Mouse (Mus musculus) embryonic facial prominence, embryonic 12.5 days (tissue): ENCODE measurements around the gene Chp1. TPM values are rescaled to one million over a fixed set of nuclear protein-coding genes. Genes with fewer than 3 reads are reported as not detected.
"Not testable (repeated sequence)": the region's sequence is repeated elsewhere in the genome, so short reads cannot be mapped to it uniquely, and the experiment has no call there.

Source experiments
- ATAC-seq: fragments of 200-750 bp; cut with Nextera tagmentation; 2 replicates; pipeline ENCODE4 v1.8.0; 2017; ENCODE audit not compliant: insufficient number of reproducible peaks, insufficient read depth, low FRiP score, low TSS enrichment
- H3K27ac ChIP-seq: fragments of 300-500 bp; sonication (generic); 2 replicates; pipeline ENCODE4 v1.5.1; 2016; ENCODE audit warnings: mild to moderate bottlenecking
- H3K27me3 ChIP-seq: fragments of 300-500 bp; sonication (generic); 2 replicates; pipeline ENCODE4 v1.6.1; 2016; ENCODE audit warnings: mild to moderate bottlenecking, moderate library complexity
- H3K36me3 ChIP-seq: fragments of 300-500 bp; sonication (generic); 2 replicates; pipeline ENCODE4 v1.6.1; 2016; ENCODE audit warnings: mild to moderate bottlenecking
- H3K4me1 ChIP-seq: fragments of 300-500 bp; sonication (generic); 2 replicates; pipeline ENCODE4 v1.6.1; 2016
- H3K4me2 ChIP-seq: fragments of 300-500 bp; sonication (generic); replicated peaks from 2 replicates; pipeline ENCODE4 v1.6.1; 2016; ENCODE audit warnings: mild to moderate bottlenecking, moderate library complexity
- H3K4me3 ChIP-seq: fragments of 300-500 bp; sonication (generic); 2 replicates; pipeline ENCODE4 v1.5.1; 2016; ENCODE audit warnings: mild to moderate bottlenecking
- H3K9ac ChIP-seq: fragments of 300-500 bp; sonication (generic); 2 replicates; pipeline ENCODE4 v1.6.1; 2016; ENCODE audit warnings: mild to moderate bottlenecking, moderate library complexity
- H3K9me3 ChIP-seq: fragments of 300-500 bp; sonication (generic); 2 replicates; pipeline ENCODE4 v1.6.1; 2016; ENCODE audit warnings: mild to moderate bottlenecking, moderate library complexity
- WGBS: fragments of 180-500 bp; shearing (Covaris S2); methylation state at CpG from one replicate; pipeline ENCODE4 v1.1.7; 2016; 5-methylcytosine and 5-hydroxymethylcytosine counted together
- polyA plus RNA-seq: library from polyadenylated mRNA; unstranded; fragments of >200 nt; fragmentation: Nextera tagmentation; extraction: Ambion mirVana; gene quantifications from 2 replicates; pipeline ENCODE4 v1.2.1, GENCODE M21; 2016

Gene Chp1
- polyA plus RNA-seq, 1 experiment from 2014 or later, result 64.4 TPM

GRCm38 (mm10) chr2:119602488-119602887 lies 55.0 kb downstream of the Chp1 start:
- no peak overlapping the region for H3K9ac ChIP-seq
- no peak overlapping the region for H3K4me3 ChIP-seq
- H3K36me3 ChIP-seq, result peaks cover 49% of the 10 kb centered on the region
- no peak for ATAC-seq
- H3K27me3 ChIP-seq, result no peaks in the 10 kb centered on the region
- H3K9me3 ChIP-seq, result no peaks in the 10 kb centered on the region
- no peak overlapping the region for H3K27ac ChIP-seq
- H3K4me1 ChIP-seq, result no peaks in the 10 kb centered on the region
- no peak overlapping the region for H3K4me2 ChIP-seq
- WGBS, result 57% methylated on average over 1 of the region's 1 CpGs

DNA sequence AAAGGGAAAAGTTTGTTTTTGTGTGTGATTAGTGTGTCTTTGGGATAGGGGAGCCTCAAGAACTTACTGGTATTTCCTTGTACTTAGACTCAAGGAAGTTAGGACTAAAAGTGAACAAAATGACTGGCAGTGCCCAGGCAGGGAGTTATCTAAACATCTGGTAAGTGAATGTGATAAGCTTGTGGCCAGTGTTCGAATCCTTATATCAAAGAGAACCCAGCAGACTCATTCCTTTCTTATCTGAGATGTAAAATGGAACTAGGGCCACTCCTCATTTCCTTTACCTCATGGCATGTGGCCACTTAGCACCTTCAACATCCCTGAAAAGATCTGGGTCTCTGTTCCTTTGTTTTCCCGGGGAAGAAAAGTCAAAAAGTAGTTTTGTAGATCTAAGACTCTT lies 56.4 kb downstream of the Chp1 start:
- no peak overlapping the region for H3K4me2 ChIP-seq
- H3K4me3 ChIP-seq, result no peak overlapping the region
- WGBS, result 79% methylated on average over 2 of the region's 2 CpGs
- no peak for ATAC-seq
- peaks cover 46% of the 10 kb centered on the region for H3K36me3 ChIP-seq
- no peaks in the 10 kb centered on the region for H3K27me3 ChIP-seq
- no peaks in the 10 kb centered on the region for H3K4me1 ChIP-seq
- H3K9ac ChIP-seq, result no peak overlapping the region
- no peaks in the 10 kb centered on the region for H3K9me3 ChIP-seq
- H3K27ac ChIP-seq, result no peak overlapping the region

GRCm38 (mm10) chr2:119605361-119605973 lies 58.0 kb downstream of the Chp1 start:
- Histone ChIP-seq H3K4me1 (no peaks in the 10 kb centered on the region), H3K27me3 (no peaks in the 10 kb centered on the region), H3K9ac (no peak overlapping the region), H3K27ac (no peak overlapping the region), H3K4me2 (no peak overlapping the region), H3K4me3 (no peak overlapping the region), H3K9me3 (no peaks in the 10 kb centered on the region), H3K36me3 (peaks cover 40% of the 10 kb centered on the region)
- WGBS, result 91% methylated on average over 6 of the region's 6 CpGs
- no peak for ATAC-seq

GRCm38 (mm10) chr2:119607023-119607422 lies 59.5 kb downstream of the Chp1 start:
- peaks cover 45% of the 10 kb centered on the region for H3K36me3 ChIP-seq
- ATAC-seq, result no peak
- WGBS, result 96% methylated on average over 4 of the region's 4 CpGs
- no peak overlapping the region for H3K4me2 ChIP-seq
- no peaks in the 10 kb centered on the region for H3K27me3 ChIP-seq
- no peaks in the 10 kb centered on the region for H3K4me1 ChIP-seq
- no peak overlapping the region for H3K27ac ChIP-seq
- no peaks in the 10 kb centered on the region for H3K9me3 ChIP-seq
- H3K4me3 ChIP-seq, result no peak overlapping the region
- H3K9ac ChIP-seq, result no peak overlapping the region

DNA sequence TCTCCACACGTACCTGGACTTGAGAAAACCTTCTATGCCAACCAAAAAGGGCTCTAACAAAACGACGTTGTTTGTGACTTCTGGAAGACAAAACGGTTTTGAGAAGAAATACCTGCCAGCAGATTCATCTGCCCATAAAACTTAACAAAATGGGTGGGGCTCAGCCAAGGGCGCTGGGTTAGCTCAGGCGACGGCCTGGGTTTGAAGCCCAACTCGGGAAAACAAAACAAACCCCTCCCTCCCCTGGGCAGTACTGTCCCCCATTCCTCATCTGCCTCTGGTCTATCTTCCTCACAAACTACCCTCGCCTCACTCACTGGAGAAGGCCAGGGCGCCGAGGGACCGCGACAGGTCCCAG lies 70.3 kb downstream of the Chp1 start:
- 0% methylated on average over 13 of the region's 13 CpGs for WGBS

GRCm38 (mm10) chr2:119618199-119618982 lies 70.9 kb downstream of the Chp1 start, which contains the start of the genes Nusap1 and Oip5:
TSS of gene Nusap1 (plus strand) at chr2:119618298.
TSS of gene Oip5 (minus strand) at chr2:119618469.
- Histone ChIP-seq H3K27ac (peak within 1 kb of the TSS; percentile 76), H3K4me1 (peaks cover 26% of the 10 kb centered on the region), H3K4me2 (peak within 1 kb of the TSS; percentile 79), H3K9ac (peak within 1 kb of the TSS; percentile 65), H3K9me3 (no peaks in the 10 kb centered on the region), H3K27me3 (no peaks in the 10 kb centered on the region), H3K36me3 (no peaks in the 10 kb centered on the region), H3K4me3 (peak within 1 kb of the TSS; percentile 87)
- peak; percentile 99 for ATAC-seq
- WGBS, result under 1% methylated on average over 55 of the region's 55 CpGs

More for the DNA sequence above, 70.3 kb downstream of the Chp1 start:
- Histone ChIP-seq H3K36me3 (no peaks in the 10 kb centered on the region), H3K27ac (peak overlapping the region; percentile 74), H3K9me3 (no peaks in the 10 kb centered on the region), H3K4me3 (peak overlapping the region; percentile 87), H3K27me3 (no peaks in the 10 kb centered on the region), H3K4me2 (peak overlapping the region; percentile 79), H3K4me1 (peaks cover 26% of the 10 kb centered on the region), H3K9ac (peak overlapping the region; percentile 65)
- no peak for ATAC-seq

DNA sequence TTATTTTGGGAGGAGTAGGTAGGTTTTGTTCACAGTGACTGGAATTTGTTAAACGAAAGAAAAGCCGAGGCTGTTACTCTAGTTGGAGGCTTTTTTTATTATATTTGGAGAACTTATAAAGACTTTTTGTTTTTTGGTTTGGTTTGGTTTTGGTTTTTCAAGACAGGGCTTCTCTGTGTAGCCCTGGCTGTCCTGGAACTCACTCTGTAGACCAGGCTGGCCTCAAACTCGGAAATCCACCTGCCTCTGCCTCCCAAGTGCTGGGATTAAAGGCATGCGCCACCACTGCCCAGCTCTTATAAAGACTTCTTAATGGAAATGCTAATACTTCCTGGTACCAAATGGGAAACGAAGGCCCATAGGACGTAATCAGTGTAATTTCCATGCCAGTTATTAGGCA lies 71.5 kb downstream of the Chp1 start:
- Histone ChIP-seq H3K4me3 (peak overlapping the region; percentile 87), H3K27ac (peak overlapping the region; percentile 76), H3K9ac (peak overlapping the region; percentile 47), H3K4me2 (peak overlapping the region; percentile 62), H3K4me1 (peaks cover 26% of the 10 kb centered on the region)
- not testable (repeated sequence) for ATAC-seq, H3K9me3 ChIP-seq, H3K36me3 ChIP-seq, H3K27me3 ChIP-seq
- WGBS, result 15% methylated on average over 6 of the region's 6 CpGs

DNA sequence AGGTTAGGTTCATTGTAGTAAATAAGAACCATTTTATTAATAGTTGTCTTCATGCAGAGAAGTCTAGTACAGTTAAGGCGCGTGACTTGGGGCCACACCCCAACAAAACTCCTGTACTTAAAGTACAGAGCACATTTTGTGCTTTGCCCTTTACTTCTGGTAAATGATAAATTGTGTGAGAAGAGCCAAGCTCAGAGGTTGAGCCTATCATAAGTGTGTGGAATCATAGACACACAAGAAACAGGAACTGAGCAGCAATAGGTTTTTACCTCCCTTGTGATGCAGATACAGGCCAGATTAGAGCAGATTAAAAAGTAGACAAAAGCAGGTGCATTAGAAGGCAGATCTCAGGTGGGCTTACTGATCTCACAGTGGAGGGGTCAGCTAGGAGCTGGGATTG lies 73.8 kb downstream of the Chp1 start:
- Histone ChIP-seq H3K27ac (no peak overlapping the region), H3K4me2 (no peak overlapping the region), H3K36me3 (peaks cover 19% of the 10 kb centered on the region), H3K27me3 (no peaks in the 10 kb centered on the region), H3K9me3 (no peaks in the 10 kb centered on the region), H3K9ac (no peak overlapping the region), H3K4me1 (peaks cover 26% of the 10 kb centered on the region), H3K4me3 (no peak overlapping the region)
- ATAC-seq, result no peak
- 93% methylated on average over 2 of the region's 2 CpGs for WGBS

Other genes with a start within 250 kb of the Chp1 start
- 5.1 and 5.7 TPM in 2 replicates for gene Dll4, start 221.9 kb upstream of the Chp1 start, polyA plus RNA-seq
- gene Chac1, start 196.5 kb upstream of the Chp1 start, polyA plus RNA-seq, result 0.79 and 1.0 TPM in 2 replicates
- gene Ino80, start 70.0 kb upstream of the Chp1 start, polyA plus RNA-seq, result 4.7 and 4.9 TPM in 2 replicates
- gene Exd1, start 70 bp upstream of the Chp1 start, polyA plus RNA-seq, result 0.32 and 1.3 TPM in 2 replicates
- gene Nusap1, start 70.6 kb downstream of the Chp1 start, polyA plus RNA-seq, result 75.1 and 82.1 TPM in 2 replicates
- gene Oip5, start 70.8 kb downstream of the Chp1 start, polyA plus RNA-seq, result 27.0 and 27.1 TPM in 2 replicates
- 46.6 and 50.7 TPM in 2 replicates for gene Ndufaf1, start 115.1 kb downstream of the Chp1 start, polyA plus RNA-seq
- gene Rtf1, start 127.4 kb downstream of the Chp1 start, polyA plus RNA-seq, result 71.0 and 74.1 TPM in 2 replicates
- 1.1 and 1.2 TPM in 2 replicates for gene Itpka, start 194.6 kb downstream of the Chp1 start, polyA plus RNA-seq
- gene Ltk, start 212.7 kb downstream of the Chp1 start, polyA plus RNA-seq, result not detected in 2 replicates
- gene Rpap1, start 239.8 kb downstream of the Chp1 start, polyA plus RNA-seq, result 34.7 and 35.6 TPM in 2 replicates